Mouse (Mus musculus) brain, embryonic 14.5 days (tissue): ENCODE measurements around the gene Panx3. TPM values are rescaled to one million over a fixed set of nuclear protein-coding genes. Genes with fewer than 3 reads are reported as not detected.

ENCODE experiments used
- DNase-seq: peaks from one replicate; pipeline ENCODE4 v3.0.0-alpha.2; 2011; ENCODE audit warnings: low read depth
- CTCF ChIP-seq: fragments of 200-500 bp; IDR thresholded peaks from 2 replicates; pipeline ENCODE4 v1.5.1; 2012; ENCODE audit warnings: inconsistent platforms, mild to moderate bottlenecking, moderate library complexity, borderline replicate concordance; ENCODE audit not compliant: insufficient read depth, insufficient read length; ENCODE audit errors: extremely low read depth
- POLR2A ChIP-seq: fragments of 200-500 bp; IDR thresholded peaks from 2 replicates; pipeline ENCODE4 v1.6.1; 2012; ENCODE audit warnings: mild to moderate bottlenecking, inconsistent platforms, borderline replicate concordance; ENCODE audit not compliant: poor library complexity, insufficient read depth, insufficient read length, severe bottlenecking; ENCODE audit errors: extremely low read depth
- polyA plus RNA-seq: library from polyadenylated mRNA; depleted of rRNA; stranded (reverse); fragments of >200 nt; gene quantifications from 2 replicates; pipeline ENCODE4 v1.2.3, GENCODE M21; 2012

Panx3 gene
- polyA plus RNA-seq, 1 experiment = 3.2 TPM

DNA sequence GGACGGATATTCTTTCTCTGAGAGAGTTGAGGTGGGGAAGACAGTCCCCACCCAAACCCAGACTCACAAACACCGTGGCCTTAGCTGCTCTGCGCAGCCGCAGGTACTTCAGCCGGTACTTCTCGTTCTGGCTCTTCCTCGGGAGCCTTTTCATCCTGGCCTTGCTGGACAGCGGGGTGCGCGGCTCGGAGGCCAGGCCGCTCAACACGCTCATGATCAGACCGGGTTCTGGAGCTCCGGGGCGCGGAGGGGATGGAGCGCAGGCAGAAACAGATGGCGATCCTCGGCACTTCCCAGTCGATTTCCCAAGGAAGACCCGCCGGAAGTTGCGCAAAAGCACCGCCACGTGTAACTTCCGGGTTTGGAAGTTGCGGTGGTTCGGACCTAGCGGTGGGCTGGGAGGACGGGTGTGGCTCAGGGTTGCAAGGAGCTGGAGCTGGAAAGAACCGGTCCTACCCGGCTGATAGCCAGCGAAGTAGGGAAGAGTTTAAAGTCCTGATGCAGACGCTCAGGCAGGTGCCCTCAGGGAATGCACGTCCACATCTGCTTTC is 12.0 kb downstream of the Panx3 start, which contains the start of gene Tbrg1:
Gene Tbrg1, minus strand, starts transcription at position 382 of the 551 bp plus-strand sequence.
- peak; percentile 7; the same call in 1 of the 2 replicates for TF ChIP-seq CTCF
- TF ChIP-seq POLR2A = no peak; the same call in 1 of the 2 replicates
- DNase-seq = peak; percentile 92

GRCm38 (mm10) chr9:37656439-37656881 is 12.6 kb downstream of the Panx3 start:
- DNase-seq = no peak
- TF ChIP-seq POLR2A = no peak
- TF ChIP-seq CTCF = no peak

DNA sequence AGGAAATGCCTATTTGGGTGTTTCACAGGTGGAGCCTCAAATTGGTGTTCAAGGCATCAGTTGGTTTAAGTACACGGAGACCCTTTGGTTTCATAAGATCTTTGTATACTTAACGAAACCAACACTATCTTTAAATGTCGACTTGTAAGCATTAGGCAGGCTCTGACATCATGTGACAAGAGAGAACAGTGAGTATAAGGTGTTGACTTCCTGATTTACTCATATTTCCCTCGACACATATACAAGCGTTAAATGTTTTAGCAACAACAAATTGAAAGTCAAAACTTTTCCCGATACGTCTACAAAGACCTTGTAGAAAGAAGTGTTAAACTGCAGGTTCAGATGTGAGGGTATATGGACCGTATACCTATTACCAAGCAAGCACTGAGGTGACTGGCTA is 13.1 kb downstream of the Panx3 start:
- DNase-seq = no peak
- TF ChIP-seq CTCF = no peak

DNA sequence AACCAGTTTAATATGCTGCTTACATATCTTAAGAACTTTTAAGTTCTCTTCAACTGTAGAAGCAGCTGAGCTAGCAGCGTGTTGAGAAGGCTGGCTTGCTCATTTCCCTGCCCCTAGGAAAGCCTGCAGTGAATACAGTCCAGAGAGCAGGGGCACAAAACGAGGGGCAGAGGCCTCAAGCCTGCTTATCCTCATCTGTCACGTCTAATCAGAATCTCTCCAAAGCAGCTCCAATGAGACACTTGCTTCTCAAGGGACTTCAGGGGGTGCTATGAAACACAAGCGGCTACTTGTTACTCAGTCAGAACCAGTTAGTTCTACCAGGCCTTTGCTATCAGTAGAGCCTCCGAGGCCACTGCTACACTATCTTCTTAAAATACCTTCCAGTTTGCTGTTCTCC is 15.2 kb downstream of the Panx3 start:
- TF ChIP-seq CTCF (no peak), POLR2A (no peak)

DNA sequence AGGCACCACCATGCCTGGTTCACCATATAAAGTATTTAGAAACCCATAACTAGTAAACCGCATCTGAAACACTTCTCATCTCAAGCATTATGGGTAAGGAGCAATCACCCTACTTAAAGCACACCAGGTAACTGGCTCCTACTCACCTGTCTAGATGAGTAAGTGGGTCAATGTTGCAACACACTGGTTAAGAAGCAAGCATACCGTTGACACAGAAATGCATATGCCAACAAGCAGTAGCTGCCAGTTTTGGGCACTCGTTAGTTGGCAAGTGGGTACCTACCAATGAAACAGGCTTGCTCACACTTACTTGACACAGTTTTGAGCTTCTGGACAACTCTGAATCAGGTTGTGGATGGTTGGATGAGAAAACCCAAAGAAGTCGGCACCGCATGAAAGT is 18.4 kb downstream of the Panx3 start:
- DNase-seq = no peak
- no peak for TF ChIP-seq POLR2A
- TF ChIP-seq CTCF = no peak

More for the DNA sequence above, 15.2 kb downstream of the Panx3 start:
- DNase-seq = no peak

DNA sequence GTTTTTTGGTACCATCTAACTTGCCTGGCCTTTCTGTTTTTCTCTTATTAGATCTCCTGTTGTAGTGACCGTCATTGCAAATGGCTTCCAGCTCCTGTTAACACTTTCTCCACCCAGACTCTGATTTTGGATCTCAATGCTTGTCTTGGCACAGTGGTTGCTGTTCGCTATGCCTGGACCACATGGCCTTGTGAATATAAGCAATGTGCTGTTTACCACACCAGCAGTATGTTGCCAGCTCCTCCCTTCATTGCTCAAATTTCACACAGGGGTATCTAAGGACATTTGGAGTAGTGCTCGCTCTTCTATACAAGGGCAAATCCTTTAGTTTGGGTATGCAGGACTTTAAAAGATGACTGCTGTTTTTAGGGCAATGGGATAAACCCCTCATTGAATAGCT is 22.8 kb downstream of the Panx3 start:
- no peak for DNase-seq
- no peak for TF ChIP-seq CTCF
- TF ChIP-seq POLR2A = no peak

- no peak for DNase-seq
- TF ChIP-seq POLR2A = no peak
- no peak for TF ChIP-seq CTCF
These were observed 30.3 kb downstream of the Panx3 start for GRCm38 (mm10) chr9:37638721-37639120.

DNA sequence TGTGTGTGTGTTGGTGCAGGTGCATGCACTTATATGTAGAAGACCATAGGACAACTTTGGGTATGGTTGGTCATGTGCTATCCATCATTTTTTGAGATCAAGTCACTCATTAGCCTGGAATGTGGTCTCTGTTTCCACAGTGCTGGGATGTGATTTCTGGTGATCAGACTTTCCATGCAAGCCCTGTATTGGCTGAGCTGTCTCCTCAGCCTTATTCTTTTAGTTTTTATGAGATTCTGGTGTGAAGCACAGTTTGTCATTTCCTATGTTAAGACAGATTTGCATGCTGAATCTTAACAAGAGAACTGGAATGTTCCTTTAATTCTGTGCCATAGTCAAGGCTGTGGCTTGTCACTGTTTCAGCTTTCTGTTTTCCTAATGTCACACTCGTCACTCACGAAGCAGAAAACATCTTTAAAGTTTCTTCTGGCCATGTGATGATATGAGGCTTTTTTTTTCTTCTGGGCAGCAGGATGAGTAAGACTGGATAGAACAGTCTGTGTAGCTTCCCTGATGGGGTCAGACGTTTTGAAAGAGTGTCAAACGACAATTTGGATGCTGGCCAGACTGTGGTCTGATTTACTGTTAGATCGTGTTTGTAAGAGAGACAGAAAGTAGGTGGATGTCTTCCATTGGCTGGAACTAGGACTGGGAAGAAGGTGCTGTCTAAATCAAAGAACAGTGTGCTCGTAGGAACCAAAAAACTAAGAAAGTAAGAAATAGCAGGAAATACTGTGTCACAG is 32.1 kb downstream of the Panx3 start:
- no peak for DNase-seq
- TF ChIP-seq CTCF (no peak), POLR2A (no peak)

- DNase-seq = peak; percentile 82
- TF ChIP-seq CTCF = peak; percentile 85
- no peak for TF ChIP-seq POLR2A
These were observed 32.7 kb downstream of the Panx3 start for GRCm38 (mm10) chr9:37636335-37636734.

- TF ChIP-seq CTCF = no peak
- no peak for TF ChIP-seq POLR2A
These were observed 34.8 kb downstream of the Panx3 start for GRCm38 (mm10) chr9:37634269-37634668.

DNA sequence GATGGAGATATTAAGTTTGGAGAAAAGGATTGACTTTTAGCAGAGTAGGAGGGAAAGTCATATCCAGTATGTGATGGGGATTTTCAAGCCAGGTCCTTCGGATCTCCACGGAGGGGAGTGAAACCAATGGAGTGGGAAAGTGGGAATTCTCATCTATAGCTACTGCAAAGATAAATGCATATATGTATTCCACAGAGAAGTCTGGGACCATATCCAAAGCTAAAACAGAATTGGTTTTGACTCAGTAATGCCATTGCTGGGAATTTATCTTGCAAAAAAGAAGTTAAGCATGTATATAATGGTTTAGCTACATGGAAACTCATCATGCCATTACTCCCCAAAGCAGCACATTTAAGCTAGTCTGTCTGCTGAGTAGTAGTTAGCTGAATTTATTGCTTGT is 36.7 kb downstream of the Panx3 start:
- no peak for DNase-seq
- TF ChIP-seq CTCF (no peak), POLR2A (no peak)

More at GRCm38 (mm10) chr9:37634269-37634668, 34.8 kb downstream of the Panx3 start:
- no peak for DNase-seq

- no peak for DNase-seq
- TF ChIP-seq CTCF (no peak), POLR2A (no peak)
These were observed 39.1 kb downstream of the Panx3 start for GRCm38 (mm10) chr9:37629941-37630340.
